Mouse (Mus musculus) limb, embryonic 15.5 days (tissue): Measurements from ENCODE around the gene Prb1. TPM values are rescaled to one million over a fixed set of nuclear protein-coding genes. Genes with fewer than 3 reads are reported as not detected.
"Not testable (repeated sequence)": the region's sequence is repeated elsewhere in the genome, so short reads cannot be mapped to it uniquely, and the experiment has no call there.

Experiments used
- ATAC-seq: fragments of 200-750 bp; cut with Nextera tagmentation; 2 replicates; pipeline ENCODE4 v1.8.0; 2017; ENCODE audit warnings: low read depth, moderate TSS enrichment; ENCODE audit not compliant: insufficient number of reproducible peaks, low FRiP score, low TSS enrichment
- H3K27ac ChIP-seq: fragments of 300-500 bp; sonication (generic); 2 replicates; pipeline ENCODE4 v1.5.1; 2015; ENCODE audit warnings: moderate library complexity, mild to moderate bottlenecking, inconsistent platforms
- H3K27me3 ChIP-seq: fragments of 300-500 bp; sonication (generic); 2 replicates; pipeline ENCODE4 v1.6.1; 2015; ENCODE audit warnings: inconsistent platforms
- H3K36me3 ChIP-seq: fragments of 300-500 bp; sonication (generic); 2 replicates; pipeline ENCODE4 v1.6.1; 2015; ENCODE audit warnings: inconsistent platforms
- H3K4me1 ChIP-seq: fragments of 300-500 bp; sonication (generic); 2 replicates; pipeline ENCODE4 v1.6.1; 2015; ENCODE audit warnings: inconsistent platforms
- H3K4me2 ChIP-seq: fragments of 300-500 bp; sonication (generic); 2 replicates; pipeline ENCODE4 v1.6.1; 2015; ENCODE audit warnings: mild to moderate bottlenecking, inconsistent platforms
- H3K4me3 ChIP-seq: fragments of 300-500 bp; sonication (generic); 2 replicates; pipeline ENCODE4 v1.5.1; 2015; ENCODE audit warnings: mild to moderate bottlenecking, inconsistent platforms
- H3K9ac ChIP-seq: fragments of 300-500 bp; sonication (generic); 2 replicates; pipeline ENCODE4 v1.6.1; 2015; ENCODE audit warnings: inconsistent platforms
- H3K9me3 ChIP-seq: fragments of 300-500 bp; sonication (generic); 2 replicates; pipeline ENCODE4 v1.6.1; 2016; ENCODE audit warnings: inconsistent platforms
- polyA plus RNA-seq: library from polyadenylated mRNA; unstranded; fragments of >200 nt; fragmentation: Nextera tagmentation; extraction: Ambion mirVana; gene quantifications from 2 replicates; pipeline ENCODE4 v1.2.1, GENCODE M21; 2015

Gene Prb1
- not detected in 2 replicates for polyA plus RNA-seq

DNA sequence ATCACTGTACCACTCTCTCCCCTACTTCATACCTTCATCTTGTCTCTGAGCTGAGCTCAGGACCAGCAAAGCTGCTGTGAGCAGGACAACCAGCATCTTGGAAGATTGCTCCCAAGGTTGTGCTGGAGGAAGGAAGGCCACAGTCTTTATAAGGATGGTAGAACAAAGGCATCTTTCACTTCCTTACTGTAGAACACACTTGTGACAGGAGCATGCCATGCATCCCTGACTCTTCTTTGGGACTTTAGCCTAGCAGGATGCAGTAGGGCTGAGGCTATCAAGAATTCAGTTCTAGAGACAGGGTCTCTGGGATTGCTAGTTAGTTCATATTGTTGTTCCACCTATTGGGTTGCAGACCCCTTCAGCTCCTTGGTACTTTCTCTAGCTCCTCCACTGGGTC is at the start of gene Prb1:
TSS of gene Prb1 (minus strand) at position 101 of the 400 bp plus-strand sequence.
- not testable (repeated sequence) for H3K4me1 ChIP-seq, H3K27ac ChIP-seq, H3K9me3 ChIP-seq, H3K4me2 ChIP-seq, H3K4me3 ChIP-seq, H3K36me3 ChIP-seq, H3K27me3 ChIP-seq, H3K9ac ChIP-seq, ATAC-seq

Other genes starting within 250 kb of the Prb1 start
- not detected in 2 replicates for gene Prpmp5, start 104.2 kb upstream of the Prb1 start, polyA plus RNA-seq
- not detected in 2 replicates for gene Gm8882, start 153.6 kb upstream of the Prb1 start, polyA plus RNA-seq